23 mouse cellular contexts compared by ENCODE assay signal in genomic region chr4:149062406-149063318, GRCm38 (mm10). TPM values are rescaled to one million over a fixed set of nuclear protein-coding genes. Genes with fewer than 3 reads are reported as not detected.
DNase-seq lines count a peak whose midpoint lies in the region; ATAC-seq and TF ChIP-seq lines count a peak whose summit lies in the region.
"Had no signal": no experiment of that assay in that cellular context is flagged by ENCODE, and none has a peak within 500 bp of the region (broad histone marks: within the 10 kb centered on the region; RNA-seq: fewer than 3 reads in every experiment).

No protein-coding gene starts in this region.

- in situ Hi-C loops in CH12.LX (cut with MboI; ENCODE audit: low pct_ligation_motif_present, low pct_unique_long_range_greater_than_20kb, low sequenced_read_pairs): loop anchor here (10.0 kb wide), 3 partner anchors 148 to 358 kb away; no protein-coding TSS in a partner anchor

- WGBS in kidney, adult 2 months: 56% methylated on average over 21 of the region's 21 CpGs
- 55% methylated on average over 21 of the region's 21 CpGs for WGBS in embryonic facial prominence, embryonic 14.5 days
- 44% methylated on average over 21 of the region's 21 CpGs for WGBS in neural tube, embryonic 14.5 days

- peaks cover 4% of the 10 kb centered on the region; the same call in 1 of the 2 replicates for H3K79me2 ChIP-seq in CH12.LX (replicated peaks; ENCODE audit: control insufficient read depth, extremely low read depth, insufficient read depth, poor library complexity, severe bottlenecking)

- no peak overlapping the region for H3K9ac ChIP-seq in CH12.LX (ENCODE audit: insufficient read depth, low read depth)
- no peak overlapping the region for H3K9ac ChIP-seq in embryonic facial prominence, embryonic 14.5 days (ENCODE audit: low read depth, low read length)
- no peak overlapping the region for H3K9ac ChIP-seq in neural tube, embryonic 14.5 days (replicated peaks; ENCODE audit: low read depth, low read length)
- H3K9ac ChIP-seq: hindbrain, embryonic 14.5 days; limb, embryonic 12.5 days; liver, embryonic 14.5 days had no signal

- DNase-seq in kidney, adult 2 months: peak; percentile 38
- DNase-seq in kidney, adult 9 months: no peak
- peak; percentile 33 for DNase-seq in CH12.LX (ENCODE audit: extremely low read depth)
- peak; percentile 50 for DNase-seq in embryonic facial prominence, embryonic 14.5 days (ENCODE audit: low spot score)
- DNase-seq in ovary, postnatal 10 days (ENCODE audit: low spot score): no peak
- DNase-seq in urinary bladder, adult 18-20 months (ENCODE audit: low spot score in 2 of 2): no peak
- DNase-seq: adrenal gland, postnatal 36 days; B cell, adult 2 months; cerebellum, adult 2 months; gastrocnemius, postnatal 25 days; heart, postnatal 10 days; layer of hippocampus, adult 9-11 months; lung, postnatal 14 days; retina, postnatal 1 day; thymus, postnatal 14 days had no signal

- H3K27me3 ChIP-seq in kidney, adult 2 months (replicated peaks; ENCODE audit: control insufficient read depth, insufficient read depth, low read length): no peaks in the 10 kb centered on the region
- H3K27me3 ChIP-seq in CH12.LX (replicated peaks): no peaks in the 10 kb centered on the region
- H3K27me3 ChIP-seq in embryonic facial prominence, embryonic 14.5 days (replicated peaks; ENCODE audit: control insufficient read depth, insufficient read depth, low read length): no peaks in the 10 kb centered on the region
- no peaks in the 10 kb centered on the region for H3K27me3 ChIP-seq in neural tube, embryonic 14.5 days (ENCODE audit: control insufficient read depth, insufficient read depth, low read length)
- H3K27me3 ChIP-seq: Patski had no signal

- ATAC-seq in embryonic facial prominence, embryonic 14.5 days (ENCODE audit: low read depth): 0 out of 2 replicates have a peak, but pooled peaks have one; percentile 34
- ATAC-seq in neural tube, embryonic 14.5 days (ENCODE audit: low read depth): no peak
- ATAC-seq: forebrain, embryonic 14.5 days; Patski had no signal

- dilution Hi-C loops in CH12.LX (cut with MboI; ENCODE audit: extremely low pct_ligation_motif_present, extremely low pct_unique_long_range_greater_than_20kb, low sequenced_read_pairs): no loop called here

- no peak overlapping the region for H3K27ac ChIP-seq in kidney, adult 2 months (ENCODE audit: insufficient read depth, low read depth, low read length)
- no peak overlapping the region for H3K27ac ChIP-seq in CH12.LX (ENCODE audit: insufficient read depth, low read depth)
- no peak overlapping the region for H3K27ac ChIP-seq in embryonic facial prominence, embryonic 14.5 days (replicated peaks; ENCODE audit: low read depth, low read length)
- peak overlapping the region; percentile 2; the same call in 1 of the 2 replicates for H3K27ac ChIP-seq in neural tube, embryonic 14.5 days (ENCODE audit: low read depth, low read length)
- H3K27ac ChIP-seq: hindbrain, embryonic 14.5 days; limb, embryonic 12.5 days; liver, embryonic 14.5 days; midbrain, embryonic 10.5 days had no signal

- H3K4me2 ChIP-seq in CH12.LX (ENCODE audit: insufficient read depth, low read depth, poor library complexity, severe bottlenecking): no peak overlapping the region
- H3K4me2 ChIP-seq in embryonic facial prominence, embryonic 14.5 days (ENCODE audit: low read depth, low read length): no peak overlapping the region
- no peak overlapping the region for H3K4me2 ChIP-seq in neural tube, embryonic 14.5 days (ENCODE audit: low read depth, low read length)
- H3K4me2 ChIP-seq: hindbrain, embryonic 14.5 days; limb, embryonic 12.5 days had no signal

- no peak for TF ChIP-seq CTCF in kidney, adult 2 months (conservative IDR thresholded peaks at IDR 0.05; ENCODE audit: insufficient read depth, insufficient read length, low read depth, low read length)
- no peak for TF ChIP-seq CTCF in CH12.LX (conservative IDR thresholded peaks at IDR 0.05 in 1 of 2, IDR thresholded peaks at IDR 0.05 in 1 of 2; ENCODE audit: low read depth in 2 of 2, low read length in 2 of 2)

- H3K4me1 ChIP-seq in kidney, adult 2 months (ENCODE audit: control insufficient read depth, insufficient read depth, low read length): no peaks in the 10 kb centered on the region; the same call in 1 of the 2 replicates
- H3K4me1 ChIP-seq in CH12.LX (ENCODE audit: control insufficient read depth in 1 of 2, insufficient read depth in 2 of 2): peaks cover 0 to 43% of the 10 kb centered on the region in 2 experiments; a peak in 3 of 4 replicates
- H3K4me1 ChIP-seq in embryonic facial prominence, embryonic 14.5 days (ENCODE audit: control insufficient read depth, insufficient read depth, low read length): peaks cover 25% of the 10 kb centered on the region; the same call in 1 of the 2 replicates
- H3K4me1 ChIP-seq in neural tube, embryonic 14.5 days (ENCODE audit: control insufficient read depth, insufficient read depth, low read length): peaks cover 50% of the 10 kb centered on the region

- no peak for TF ChIP-seq RAD21 in CH12.LX (IDR thresholded peaks at IDR 0.05; ENCODE audit: low read depth, low read length)

- H3K4me3 ChIP-seq in kidney, adult 2 months (ENCODE audit: insufficient read depth, low read depth, low read length): no peak overlapping the region
- H3K4me3 ChIP-seq in CH12.LX (replicated peaks in 1 of 3; ENCODE audit: low read depth in 2 of 3, low read length in 2 of 3, poor library complexity in 1 of 3): no peak overlapping the region
- H3K4me3 ChIP-seq in embryonic facial prominence, embryonic 14.5 days (ENCODE audit: low read depth, low read length): no peak overlapping the region
- H3K4me3 ChIP-seq in neural tube, embryonic 14.5 days (ENCODE audit: low read depth, low read length): no peak overlapping the region
- H3K4me3 ChIP-seq: erythroblast, embryonic 14.5 days; limb, embryonic 12.5 days; midbrain, embryonic 10.5 days had no signal

- no peaks in the 10 kb centered on the region for H3K36me3 ChIP-seq in kidney, adult 2 months (ENCODE audit: control insufficient read depth, insufficient read depth, low read length)
- peaks cover 4 to 86% of the 10 kb centered on the region in 2 experiments for H3K36me3 ChIP-seq in CH12.LX (replicated peaks in 1 of 2; ENCODE audit: control insufficient read depth in 1 of 2, insufficient read depth in 1 of 2, low read length in 1 of 2)
- H3K36me3 ChIP-seq in embryonic facial prominence, embryonic 14.5 days (ENCODE audit: control insufficient read depth, insufficient read depth, low read length): no peaks in the 10 kb centered on the region
- no peaks in the 10 kb centered on the region for H3K36me3 ChIP-seq in neural tube, embryonic 14.5 days (ENCODE audit: control insufficient read depth, insufficient read depth, low read length)

- no peaks in the 10 kb centered on the region for H3K9me3 ChIP-seq in CH12.LX (replicated peaks; ENCODE audit: low read length)
- H3K9me3 ChIP-seq in embryonic facial prominence, embryonic 14.5 days (ENCODE audit: control insufficient read depth, low read length): no peaks in the 10 kb centered on the region
- H3K9me3 ChIP-seq in neural tube, embryonic 14.5 days (ENCODE audit: control insufficient read depth, low read length): no peaks in the 10 kb centered on the region
- H3K9me3 ChIP-seq: limb, embryonic 12.5 days; midbrain, embryonic 10.5 days had no signal

- no peak for TF ChIP-seq EP300 in CH12.LX (IDR thresholded peaks at IDR 0.05; ENCODE audit: low read length)

- no peak for TF ChIP-seq POLR2A in kidney, adult 2 months (IDR thresholded peaks at IDR 0.05; ENCODE audit: low read depth, low read length)
- no peak for TF ChIP-seq POLR2A in CH12.LX (IDR thresholded peaks at IDR 0.05; ENCODE audit: low read depth, low read length)

TF ChIP-seq in CH12.LX, 34 proteins besides CTCF, POLR2A, EP300 and RAD21:
- TF ChIP-seq ETS1 (conservative IDR thresholded peaks at IDR 0.05; ENCODE audit: low read depth, low read length) (peak; percentile 37; the same call in 1 of the 2 replicates), UBTF (IDR thresholded peaks at IDR 0.05; ENCODE audit: low read depth, low read length) (no peak), MEF2A (IDR thresholded peaks at IDR 0.05; ENCODE audit: borderline replicate concordance, low read depth, low read length) (no peak)
TF ChIP-seq in CH12.LX: peak in this region for 1.

RNA-seq across cellular contexts. Expression of gene Pex14, which starts 37.0 kb away (rescaled TPM):
- 49.3 and 55.0 TPM in 2 replicates for polyA plus RNA-seq in kidney, adult 2 months (2012; rRNA removed)
- total RNA-seq in CH12.LX (2012; rRNA removed) (48.5 and 51.3 TPM in 2 replicates), CH12.LX (2014; rRNA removed) (60.3 and 63.6 TPM in 2 replicates)
- 59.2 and 67.7 TPM in 2 replicates for polyA plus RNA-seq in CH12.LX (2012; ENCODE audit: insufficient read length, low read depth)
- 38.1 and 41.4 TPM in 2 replicates for polyA plus RNA-seq in embryonic facial prominence, embryonic 14.5 days (2014; fragmentation: Nextera tagmentation; extraction: Ambion mirVana)
- polyA plus RNA-seq in neural tube, embryonic 14.5 days (2014; fragmentation: Nextera tagmentation; extraction: Ambion mirVana): 40.9 and 44.4 TPM in 2 replicates

RNA-seq across cellular contexts. Expression of gene Dffa, which starts 41.3 kb away (rescaled TPM):
- polyA plus RNA-seq in kidney, adult 2 months (2012; rRNA removed): 20.1 and 20.8 TPM in 2 replicates
- total RNA-seq in CH12.LX (2012; rRNA removed) (26.8 and 27.2 TPM in 2 replicates), CH12.LX (2014; rRNA removed) (23.4 and 23.7 TPM in 2 replicates)
- polyA plus RNA-seq in CH12.LX (2012; ENCODE audit: insufficient read length, low read depth): 42.0 and 44.8 TPM in 2 replicates
- polyA plus RNA-seq in embryonic facial prominence, embryonic 14.5 days (2014; fragmentation: Nextera tagmentation; extraction: Ambion mirVana): 22.9 and 24.3 TPM in 2 replicates
- 23.8 and 28.0 TPM in 2 replicates for polyA plus RNA-seq in neural tube, embryonic 14.5 days (2014; fragmentation: Nextera tagmentation; extraction: Ambion mirVana)

Comparison
In these comparisons a context has a peak if more than half of its experiments do, and no peak if none do; other contexts are left out.
1. DNase-seq: peak in kidney, adult 2 months (single experiment), CH12.LX (single experiment) and embryonic facial prominence, embryonic 14.5 days (single experiment); none in kidney, adult 9 months (single experiment), ovary, postnatal 10 days (single experiment) and urinary bladder, adult 18-20 months (0 of 2).